Mouse (Mus musculus) embryonic fibroblast, embryonic 13.5 days (primary cell): ENCODE data around the gene Tgfbrap1. TPM values are rescaled to one million over a fixed set of nuclear protein-coding genes. Genes with fewer than 3 reads are reported as not detected.

ENCODE experiments used
- H3K27ac ChIP-seq: 2 replicates; pipeline ENCODE4 v1.5.1; 2012; ENCODE audit warnings: low read length, control low read depth, inconsistent platforms; ENCODE audit not compliant: insufficient read depth
- H3K4me1 ChIP-seq: 2 replicates; pipeline ENCODE4 v1.6.1; 2011; ENCODE audit warnings: low read length; ENCODE audit not compliant: control insufficient read depth, insufficient read depth
- H3K4me3 ChIP-seq: 2 replicates; pipeline ENCODE4 v1.5.1; 2011; ENCODE audit warnings: mild to moderate bottlenecking, control low read depth, low read length; ENCODE audit not compliant: insufficient read depth
- CTCF ChIP-seq: IDR thresholded peaks from 2 replicates; pipeline ENCODE4 v1.5.1; 2011; ENCODE audit warnings: mild to moderate bottlenecking, control low read depth, low read length, moderate library complexity, borderline replicate concordance; ENCODE audit not compliant: insufficient read depth
- POLR2A ChIP-seq: IDR thresholded peaks from 2 replicates; pipeline ENCODE4 v1.6.1; 2011; ENCODE audit warnings: low read depth, mild to moderate bottlenecking, control low read depth, low read length, moderate library complexity
- polyA plus RNA-seq: library from polyadenylated mRNA; stranded (reverse); fragments of >200 nt; gene quantifications from 2 replicates; pipeline ENCODE4 v1.2.4, GENCODE M21; 2011; ENCODE audit warnings: low read depth; ENCODE audit not compliant: missing spikeins, insufficient read length

Tgfbrap1 gene
- polyA plus RNA-seq, result 15.1 and 15.5 TPM in 2 replicates

DNA sequence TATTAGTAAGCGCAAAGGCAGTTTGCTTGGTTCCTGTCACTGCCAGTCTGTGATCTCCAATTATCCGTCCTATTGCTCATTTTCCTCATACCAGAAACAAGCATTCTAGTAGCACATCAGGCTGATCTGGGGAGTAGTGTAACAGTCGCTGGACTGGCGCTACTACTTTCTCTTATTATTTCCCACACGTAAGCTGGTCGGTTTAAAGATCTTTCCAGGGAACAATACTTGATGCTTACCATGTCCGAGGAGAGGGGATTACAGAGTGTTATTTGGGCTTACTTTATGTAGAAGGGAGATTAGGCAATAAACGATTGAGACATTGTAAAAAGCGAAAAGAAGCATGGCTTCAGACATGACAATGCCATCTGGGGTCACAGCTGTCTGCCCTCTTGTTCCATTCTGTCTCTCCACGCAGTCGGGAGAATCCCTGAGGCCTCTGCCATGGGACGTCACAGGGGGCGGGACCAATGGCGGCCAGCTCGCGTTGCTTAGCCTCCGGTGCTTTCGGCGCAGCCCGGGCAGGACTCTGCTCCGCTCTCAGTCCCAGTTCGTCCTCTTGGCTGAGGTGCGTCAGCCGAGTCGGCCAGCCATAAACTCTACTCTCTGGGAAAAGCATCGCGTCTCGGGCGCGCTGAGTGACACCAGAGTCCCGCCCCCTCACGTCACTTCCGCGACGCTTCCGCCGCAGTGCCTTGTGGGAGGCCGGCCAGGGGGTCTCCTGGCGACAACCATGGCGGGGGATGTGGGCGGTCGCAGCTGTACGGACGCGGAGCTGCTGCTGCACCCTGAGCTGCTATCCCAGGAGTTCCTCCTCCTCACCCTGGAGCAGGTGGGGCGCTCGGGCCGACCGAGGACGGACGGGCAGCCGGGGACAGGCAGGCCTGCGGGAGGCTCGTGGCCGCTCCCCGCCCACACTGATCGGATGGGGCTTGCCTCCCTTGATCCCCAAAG, at the start of gene Tgfbrap1, which contains the start of gene AI597479:
Gene Tgfbrap1, minus strand, starts transcription at position 607 of the 954 bp plus-strand sequence.
Gene AI597479, plus strand, starts transcription at position 680 of the 954 bp plus-strand sequence.
- no peaks in the 10 kb centered on the region for H3K4me1 ChIP-seq
- peak within 1 kb of the TSS; percentile 98 for H3K27ac ChIP-seq
- peak; percentile 81 for TF ChIP-seq POLR2A
- no peak for TF ChIP-seq CTCF
- H3K4me3 ChIP-seq, result peak within 1 kb of the TSS; percentile 76

DNA sequence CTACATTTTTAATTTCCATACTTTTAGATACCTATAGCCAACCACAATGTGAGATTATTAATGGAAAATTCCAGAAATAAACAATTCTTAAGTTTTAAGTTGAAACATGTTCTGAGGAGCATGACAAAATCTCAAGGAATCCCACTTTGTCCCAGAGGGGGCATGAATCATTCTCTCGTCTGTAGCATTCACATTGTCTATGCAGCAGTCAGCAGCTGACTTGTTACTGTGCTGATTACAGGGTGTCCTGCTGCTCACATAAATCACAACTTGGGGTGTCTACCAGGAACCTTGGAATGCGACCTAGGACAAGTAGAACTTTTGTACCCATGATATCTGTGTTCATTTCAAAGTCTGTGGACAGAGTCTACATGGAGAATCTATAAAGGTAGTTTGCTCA, 49.0 kb upstream of the Tgfbrap1 start:
- 0 out of 2 replicates have a peak, but pooled peaks have one; percentile 20 for TF ChIP-seq POLR2A
- TF ChIP-seq CTCF, result no peak
- Histone ChIP-seq H3K4me1 (peaks cover 32% of the 10 kb centered on the region), H3K4me3 (no peak overlapping the region)

DNA sequence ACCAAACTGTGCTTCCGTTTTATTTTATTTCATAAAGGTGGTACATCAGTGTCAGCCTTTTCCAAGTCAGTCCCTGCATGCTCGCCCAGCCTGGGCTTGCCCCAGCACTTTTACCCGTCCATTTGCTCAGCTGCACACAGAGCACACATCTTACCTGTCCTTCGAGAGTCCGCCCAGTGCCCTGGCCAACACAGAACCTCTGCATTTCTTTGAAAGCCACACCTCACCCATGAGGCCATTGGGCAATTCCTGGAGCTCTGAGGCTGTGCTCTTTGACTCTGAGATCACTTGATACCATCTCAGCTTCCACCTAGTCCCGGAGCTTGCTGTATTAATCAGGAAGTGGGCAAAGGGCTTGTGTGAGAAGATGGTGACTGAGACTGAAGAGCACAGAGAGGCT, 47.0 kb upstream of the Tgfbrap1 start:
- Histone ChIP-seq H3K4me3 (no peak overlapping the region), H3K27ac (peak overlapping the region; percentile 87), H3K4me1 (peaks cover 45% of the 10 kb centered on the region)
- TF ChIP-seq POLR2A (no peak), CTCF (no peak)

More for the DNA sequence above, 49.0 kb upstream of the Tgfbrap1 start:
- peak overlapping the region; percentile 98 for H3K27ac ChIP-seq

DNA sequence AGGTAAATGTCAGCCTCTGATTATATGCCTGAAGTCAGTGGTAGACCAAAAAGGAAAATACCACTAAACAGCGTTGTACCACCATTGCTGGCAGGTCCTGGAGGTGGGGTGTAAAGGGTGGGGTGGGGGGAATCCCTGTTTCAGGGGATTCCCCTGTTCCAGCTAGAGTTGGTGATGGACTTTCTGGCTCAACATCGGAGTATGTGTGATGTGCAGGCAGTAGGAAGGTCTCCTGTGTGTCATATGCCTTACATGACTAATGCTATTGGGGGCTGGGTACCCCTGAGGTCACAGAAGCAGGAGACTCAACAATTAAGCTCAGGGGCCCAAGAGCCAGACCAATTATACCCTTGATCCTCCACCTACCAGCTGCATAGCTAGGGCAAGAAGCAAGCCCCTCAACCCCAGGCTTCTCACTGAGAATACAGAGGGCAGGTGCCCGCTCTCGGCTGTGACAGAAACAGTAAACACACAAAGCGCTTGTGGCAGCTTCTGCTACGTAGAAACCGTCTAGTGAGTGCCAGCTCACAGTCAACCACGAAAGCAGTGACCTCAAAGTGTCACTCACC, 46.0 kb upstream of the Tgfbrap1 start:
- TF ChIP-seq CTCF (no peak), POLR2A (no peak)
- H3K4me3 ChIP-seq, result no peak overlapping the region
- H3K27ac ChIP-seq, result peak overlapping the region; percentile 87
- H3K4me1 ChIP-seq, result peaks cover 45% of the 10 kb centered on the region

DNA sequence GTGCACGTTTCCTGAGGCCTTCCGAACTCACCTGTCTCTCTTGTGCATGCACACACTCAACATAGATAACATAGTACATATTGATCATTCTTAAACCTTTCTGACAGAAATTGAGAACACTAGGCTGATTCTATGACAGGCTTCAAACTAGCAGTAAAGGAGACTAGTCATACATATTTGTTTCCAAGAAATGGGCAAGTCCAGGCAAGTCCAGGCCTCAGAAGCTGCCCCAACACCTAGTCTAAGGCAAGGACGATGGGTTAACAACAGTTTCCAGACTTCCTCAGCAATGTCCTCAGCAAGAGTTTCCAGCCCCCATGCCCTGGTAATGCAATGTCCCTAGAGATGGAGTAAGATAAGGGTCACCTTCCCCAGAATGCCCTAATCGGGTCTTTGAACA, 45.4 kb upstream of the Tgfbrap1 start:
- peaks cover 43% of the 10 kb centered on the region for H3K4me1 ChIP-seq
- H3K4me3 ChIP-seq, result no peak overlapping the region
- no peak for TF ChIP-seq POLR2A
- no peak for TF ChIP-seq CTCF
- H3K27ac ChIP-seq, result peak overlapping the region; percentile 87

DNA sequence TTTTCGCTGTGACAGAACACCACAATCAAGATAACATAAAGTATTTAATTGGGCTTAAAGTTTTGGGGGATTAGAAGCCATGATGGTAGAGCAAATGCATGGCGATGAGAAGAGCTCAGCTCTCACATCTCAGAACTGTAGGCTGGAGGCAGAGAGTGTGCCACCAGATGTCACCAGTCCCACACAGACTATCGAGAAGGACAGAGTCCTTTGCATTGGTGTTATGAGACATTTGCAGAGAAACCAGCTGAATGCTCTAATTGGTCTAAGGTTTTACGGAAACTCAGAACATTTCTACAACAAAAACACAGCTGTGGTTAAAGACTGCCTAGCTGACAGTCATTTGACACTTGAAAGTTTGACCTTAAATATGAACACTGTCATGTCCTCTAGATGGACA, 44.8 kb upstream of the Tgfbrap1 start:
- H3K27ac ChIP-seq, result peak overlapping the region; percentile 87
- H3K4me1 ChIP-seq, result peaks cover 39% of the 10 kb centered on the region
- peak; percentile 44; the same call in 1 of the 2 replicates for TF ChIP-seq CTCF
- no peak for TF ChIP-seq POLR2A
- no peak overlapping the region for H3K4me3 ChIP-seq

DNA sequence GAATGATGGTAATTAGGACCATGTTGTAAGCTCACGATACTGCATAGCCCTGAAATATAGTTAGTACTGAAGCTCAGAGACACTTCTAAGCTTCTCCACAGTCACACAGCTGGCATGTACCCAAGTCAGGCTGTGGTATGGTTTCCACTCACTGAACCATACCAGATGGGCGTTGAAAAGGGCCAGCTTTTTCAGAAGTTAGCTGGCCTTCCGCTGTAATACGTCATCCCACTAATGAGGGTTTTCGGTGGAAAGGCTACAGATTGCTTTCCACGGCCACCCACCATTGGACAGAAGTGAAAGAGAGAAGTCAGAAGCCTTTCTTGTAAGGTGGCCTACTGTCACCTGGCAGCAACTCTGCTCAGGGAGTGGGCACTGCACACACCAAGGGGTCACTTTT, 44.4 kb upstream of the Tgfbrap1 start:
- no peak overlapping the region for H3K4me3 ChIP-seq
- H3K4me1 ChIP-seq, result peaks cover 38% of the 10 kb centered on the region
- peak overlapping the region; percentile 87 for H3K27ac ChIP-seq
- TF ChIP-seq POLR2A (no peak), CTCF (no peak)

DNA sequence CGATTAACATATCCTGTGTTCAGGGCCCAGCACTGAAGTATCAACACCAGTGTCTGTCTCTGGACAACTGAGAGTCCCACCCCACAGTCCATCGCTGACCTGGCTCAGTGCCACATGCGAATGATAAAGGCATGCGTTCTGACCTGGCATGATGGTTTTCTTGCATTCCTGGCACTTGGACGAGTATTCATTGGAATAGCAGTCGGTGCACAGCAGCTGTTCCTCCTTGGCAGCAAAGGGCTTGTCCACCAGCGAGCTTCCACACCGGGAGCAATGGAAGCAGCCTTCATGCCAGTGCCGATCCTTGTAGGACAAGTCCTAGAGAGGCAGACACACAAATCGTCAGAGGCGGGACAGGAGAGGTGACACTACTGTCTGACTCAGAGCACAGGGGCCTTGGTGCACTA, 43.1 kb upstream of the Tgfbrap1 start:
- no peak for TF ChIP-seq CTCF
- TF ChIP-seq POLR2A, result no peak

DNA sequence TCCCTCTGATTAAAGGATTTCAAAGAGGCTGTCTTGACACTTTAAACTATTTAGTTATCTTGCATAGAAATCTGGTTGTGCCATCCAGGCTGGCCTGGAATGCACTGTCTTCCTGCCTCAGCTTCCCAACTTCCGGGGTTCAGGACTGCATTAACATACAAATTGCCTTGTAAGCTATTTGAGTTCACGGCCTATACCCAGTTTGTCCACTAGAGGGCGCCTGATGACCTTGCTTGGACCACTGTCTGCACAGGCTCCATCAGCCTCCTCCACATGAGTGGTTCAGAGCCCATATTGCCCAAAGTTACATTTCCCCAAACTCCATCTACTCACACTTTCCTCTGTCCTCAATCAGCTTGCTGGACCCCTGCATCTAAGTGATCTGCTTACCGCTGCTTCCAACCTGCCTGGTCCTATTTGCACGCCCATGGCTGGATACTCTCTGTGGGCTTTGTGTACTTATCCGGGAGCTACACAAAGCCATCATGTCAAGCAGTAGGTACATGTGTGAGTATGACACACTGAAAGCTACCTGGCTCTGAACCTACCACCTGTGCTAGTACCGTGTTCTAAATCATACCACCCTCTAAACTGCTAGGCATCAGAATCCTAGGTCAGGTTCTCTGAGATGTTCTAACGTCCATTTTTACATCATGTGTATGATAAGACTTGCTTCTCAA, 41.3 kb upstream of the Tgfbrap1 start:
- Histone ChIP-seq H3K4me3 (no peak overlapping the region), H3K27ac (0 out of 2 replicates have a peak overlapping the region, but pooled peaks have one; percentile 83), H3K4me1 (peaks cover 27% of the 10 kb centered on the region)
- TF ChIP-seq CTCF (peak; percentile 87), POLR2A (no peak)

More for the DNA sequence above, 43.1 kb upstream of the Tgfbrap1 start:
- H3K4me3 ChIP-seq, result no peak overlapping the region
- H3K27ac ChIP-seq, result peak overlapping the region; percentile 83
- H3K4me1 ChIP-seq, result peaks cover 31% of the 10 kb centered on the region
